Mouse (Mus musculus): Measurements from ENCODE around the gene Arap2.

DNA sequence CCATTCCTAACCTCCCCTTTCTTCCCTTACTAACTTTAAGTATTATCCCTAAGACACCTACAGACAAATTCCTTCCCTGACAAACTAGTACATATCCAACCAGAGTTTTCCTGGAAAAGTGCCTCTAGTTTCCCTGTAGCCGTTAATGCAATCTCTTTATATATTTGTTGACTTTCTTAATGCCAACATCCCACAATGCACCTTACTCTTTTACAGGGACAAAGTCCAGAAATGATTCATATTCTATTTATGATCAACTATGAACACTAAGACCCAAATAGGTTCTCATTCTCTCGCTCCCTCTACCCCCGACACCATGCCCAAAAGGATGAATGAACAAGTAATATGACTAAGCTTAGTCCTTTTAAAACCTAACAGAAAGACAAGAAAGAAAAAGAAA, 49.5 kb downstream of the Arap2 start:
- TF ChIP-seq CTCF (IDR thresholded peaks at IDR 0.05), result no peak
- no peak for TF ChIP-seq EP300 (IDR thresholded peaks at IDR 0.05)
